Mouse (Mus musculus) left cerebral cortex, adult 8-10 months (tissue): ENCODE results near the gene Zfp114. TPM values are rescaled to one million over a fixed set of nuclear protein-coding genes. Genes with fewer than 3 reads are reported as not detected.

Experiments
- total RNA-seq, 4 experiments: library from RNA; stranded (reverse); gene quantifications; 2 replicates each; pipeline ENCODE4 v1.2.4; 2022

Gene Zfp114
- total RNA-seq, 4 experiments from 2014 or later, result 2.7 to 4.8 (median 3.1) TPM

Other genes starting within 250 kb of the Zfp114 start
- gene Vmn1r179, start 248.1 kb upstream of the Zfp114 start, total RNA-seq, result not detected
- gene Vmn1r180, start 224.4 kb upstream of the Zfp114 start, total RNA-seq, result not detected
- gene Vmn1r181, start 200.4 kb upstream of the Zfp114 start, total RNA-seq, result not detected
- gene V1rd19, start 173.4 kb upstream of the Zfp114 start, total RNA-seq, result not detected
- gene Vmn1r183, start 121.8 kb upstream of the Zfp114 start, total RNA-seq, result not detected
- 10 to 100 TPM; 48.8 to 63.0 (median 52.7) TPM for gene Zfp180, start 93.1 kb upstream of the Zfp114 start, total RNA-seq
- gene Zfp112, start 62.7 kb upstream of the Zfp114 start, total RNA-seq, result 10 to 100 TPM; 11.7 to 12.4 (median 12.1) TPM
- 10 to 100 TPM; 19.7 to 23.1 (median 21.6) TPM for gene Zfp235, start 40.9 kb upstream of the Zfp114 start, total RNA-seq
- gene Zfp111, start 36.4 kb downstream of the Zfp114 start, total RNA-seq, result 10 to 100 TPM; 11.5 to 15.4 (median 12.1) TPM
- 10 to 100 TPM in 3 of 4 experiments, 1 to 10 TPM in 1; 9.5 to 11.8 (median 10.5) TPM for gene Zfp109, start 62.5 kb downstream of the Zfp114 start, total RNA-seq
- gene Zfp108, start 79.7 kb downstream of the Zfp114 start, total RNA-seq, result 1 to 10 TPM; 7.7 to 9.9 (median 9.0) TPM
- 10 to 100 TPM; 12.3 to 15.8 (median 13.6) TPM for gene Zfp93, start 95.4 kb downstream of the Zfp114 start, total RNA-seq
- gene Zfp61, start 126.2 kb downstream of the Zfp114 start, total RNA-seq, result 10 to 100 TPM; 19.0 to 24.4 (median 21.5) TPM
- gene Zfp94, start 141.6 kb downstream of the Zfp114 start, total RNA-seq, result 10 to 100 TPM; 14.2 to 16.4 (median 15.7) TPM
- gene Tescl, start 158.9 kb downstream of the Zfp114 start, total RNA-seq, result not detected
- gene Lypd5, start 174.1 kb downstream of the Zfp114 start, total RNA-seq, result not detected
- 1 to 10 TPM in 1 of 4 experiments, under 1 TPM in 3; 0.50 to 1.0 (median 0.53) TPM for gene Kcnn4, start 195.2 kb downstream of the Zfp114 start, total RNA-seq
- gene Smg9, start 224.6 kb downstream of the Zfp114 start, total RNA-seq, result 10 to 100 TPM; 40.2 to 47.7 (median 43.4) TPM